Mouse (Mus musculus) frontal cortex, postnatal 10 days (tissue): ENCODE measurements at regions not wholly inside any gene's neighbourhood (a gene's known extent, or its start where the extent isn't known, plus 50 kb on each side); places are given as distances from the start of the nearest gene placed in this dataset.
"Not testable (repeated sequence)": the region's sequence is repeated elsewhere in the genome, so short reads cannot be mapped to it uniquely, and the experiment has no call there.

Source experiments
- DNase-seq, 2 experiments: peaks; one replicate each; pipeline ENCODE4 v3.0.0; 2022; ENCODE audit warnings: low spot score in 2 of 2, mixed read lengths in 1 of 2

DNA sequence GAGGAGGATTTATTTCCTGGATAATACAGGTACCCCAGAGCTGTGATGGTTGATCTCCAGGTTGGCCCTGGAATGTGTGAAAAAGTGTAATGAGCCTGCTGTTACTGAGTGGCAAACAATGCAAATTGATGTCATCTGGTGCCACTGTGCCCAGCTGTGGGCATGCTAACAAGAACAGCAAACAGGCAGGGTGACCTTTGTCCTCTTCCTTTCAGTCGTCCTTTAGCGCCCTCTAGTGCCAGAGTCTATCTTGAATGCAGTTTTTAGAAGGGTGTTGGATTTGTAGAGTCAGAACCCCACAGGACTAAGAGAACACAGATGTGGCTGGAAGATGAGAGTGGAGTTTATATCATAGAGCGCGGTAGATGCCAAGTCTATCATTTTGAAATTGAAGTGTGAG, 164.3 kb downstream of the Sdhaf3 start:
- peak in 1 of 2 experiments; percentile 7 for DNase-seq

GRCm38 (mm10) chr6:7133042-7133441, 177.2 kb downstream of the Sdhaf3 start:
- DNase-seq: no peak

- DNase-seq: no peak
These were observed 178.3 kb downstream of the Sdhaf3 start for GRCm38 (mm10) chr6:7134062-7134461.

GRCm38 (mm10) chr6:7134888-7135287, 179.1 kb downstream of the Sdhaf3 start:
- DNase-seq: no peak

- no peak for DNase-seq
These were observed 225.9 kb downstream of the Sdhaf3 start for GRCm38 (mm10) chr6:7181711-7182110.

GRCm38 (mm10) chr6:7199046-7199599, 243.3 kb downstream of the Sdhaf3 start:
- DNase-seq: no peak

DNA sequence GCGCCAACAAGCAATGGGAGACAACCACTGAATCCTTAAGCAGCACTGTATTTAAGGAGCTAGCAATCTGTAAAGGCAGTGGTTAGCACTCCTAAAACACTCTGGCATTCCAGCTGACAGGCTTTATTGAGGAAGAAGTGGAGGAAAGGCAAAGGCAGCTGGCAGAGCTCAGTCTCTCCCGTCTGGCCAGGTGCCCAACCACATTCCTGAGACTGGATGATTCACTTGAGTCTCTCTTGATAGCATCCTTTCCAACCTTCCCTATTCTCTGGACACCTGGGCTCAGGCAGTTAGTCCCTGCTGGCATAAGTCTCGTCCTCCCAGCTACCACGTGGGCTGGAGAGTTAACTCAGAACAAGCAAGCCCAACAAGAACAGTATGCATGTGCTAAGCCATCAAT, 260.1 kb downstream of the Sdhaf3 start:
- no peak for DNase-seq

- no peak for DNase-seq
These were observed 296.5 kb downstream of the Sdhaf3 start for GRCm38 (mm10) chr6:7252286-7252685.

DNA sequence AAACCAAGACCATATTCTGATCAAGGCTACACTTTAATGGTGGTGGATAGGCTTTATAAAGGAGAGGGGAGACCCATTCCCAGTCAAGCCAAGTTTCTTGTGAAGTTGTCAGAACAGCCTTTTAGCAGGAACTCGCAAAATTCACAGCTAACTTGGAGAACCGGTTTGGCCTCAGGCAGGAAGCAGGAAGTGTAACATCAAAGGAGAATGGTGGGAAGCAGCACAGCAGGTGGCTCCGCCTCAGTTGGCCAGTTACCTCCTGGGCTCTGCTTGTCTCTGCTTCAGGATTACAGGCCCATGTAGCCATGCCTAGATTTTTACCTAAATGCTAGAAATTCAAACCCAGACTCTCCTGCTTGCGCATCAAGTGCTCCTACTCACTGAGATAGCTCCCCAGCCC, 277.2 kb upstream of the Tac1 start:
- no peak for DNase-seq

DNA sequence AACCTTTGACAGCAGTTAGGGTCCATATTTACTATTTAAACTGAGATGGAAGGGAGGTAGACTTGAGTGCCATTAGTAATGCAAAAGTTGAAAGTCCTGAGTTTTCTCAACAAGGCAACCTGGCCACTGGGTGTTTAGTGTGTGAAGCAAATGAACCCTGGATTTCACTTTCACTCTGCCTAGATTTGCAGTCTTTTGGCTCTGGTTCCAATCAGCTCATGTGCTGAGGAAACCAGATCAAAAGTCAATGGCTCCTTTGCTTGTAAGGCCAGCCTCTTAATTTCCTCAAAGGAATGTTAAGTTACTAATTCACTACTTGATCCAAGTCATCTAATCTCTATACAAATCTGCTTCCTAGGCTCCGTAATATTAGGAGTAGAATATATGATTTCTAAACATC, 247.7 kb upstream of the Tac1 start:
- DNase-seq: no peak

- DNase-seq: no peak
These were observed 241.2 kb upstream of the Tac1 start for GRCm38 (mm10) chr6:7313496-7313895.

DNA sequence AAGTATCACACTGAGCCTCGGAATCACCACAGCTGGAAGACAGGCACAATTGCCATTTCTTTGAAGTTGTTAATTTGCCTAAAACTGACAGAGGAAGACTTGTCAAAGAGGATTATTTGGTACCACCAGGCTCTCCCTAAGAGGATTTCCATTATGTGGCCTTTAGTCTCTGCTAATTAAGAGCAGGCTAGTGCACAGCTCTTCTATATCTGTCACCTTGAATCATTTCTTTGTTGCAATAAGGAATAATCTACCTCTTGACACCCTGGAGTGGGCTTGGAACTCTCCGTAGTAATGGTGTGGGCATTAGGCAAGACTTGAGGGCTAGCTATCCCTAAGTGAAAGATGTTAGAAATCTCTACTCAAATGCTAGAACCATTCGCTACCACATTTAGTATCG, 227.7 kb upstream of the Tac1 start:
- DNase-seq: no peak

- DNase-seq: no peak
These were observed 198.0 kb upstream of the Tac1 start for GRCm38 (mm10) chr6:7356634-7357033.

DNA sequence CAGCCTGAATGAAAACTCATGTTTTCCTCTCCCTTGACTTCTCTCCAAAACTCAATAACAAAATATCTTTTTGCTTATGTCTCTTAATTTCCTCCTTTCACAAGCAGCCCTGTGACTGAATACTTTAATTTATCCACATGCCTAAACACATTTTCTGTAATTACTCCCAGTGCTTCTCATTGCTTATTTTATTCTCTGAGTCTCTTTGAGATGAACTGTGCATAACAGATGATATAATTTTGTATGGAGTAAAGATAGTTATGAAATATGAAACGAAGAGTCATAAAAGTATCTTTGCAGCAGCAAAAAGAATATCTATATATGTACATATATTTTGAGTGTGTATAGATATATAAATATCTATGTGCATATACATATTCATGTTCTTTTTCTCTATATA, 187.5 kb upstream of the Tac1 start:
- no peak for DNase-seq

DNA sequence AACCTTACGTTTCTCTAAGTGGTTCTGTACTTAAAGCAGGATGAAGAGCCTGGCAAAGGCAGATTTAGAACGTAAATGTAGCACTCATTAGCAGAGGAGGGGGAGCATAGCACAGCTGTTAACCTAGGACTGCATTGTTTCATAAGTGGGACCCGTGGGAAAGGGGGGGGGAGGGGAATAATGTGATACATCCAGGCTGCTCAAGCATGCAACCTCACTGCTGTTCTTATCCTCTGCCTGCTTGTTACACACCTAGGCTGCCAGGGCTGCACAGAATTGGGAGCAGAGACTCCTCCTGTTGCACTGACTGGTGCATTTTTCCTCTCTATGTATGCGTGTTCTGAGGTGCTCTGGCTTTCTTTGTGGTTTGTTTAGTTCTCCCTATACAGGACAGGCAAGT, 180.1 kb upstream of the Tac1 start:
- DNase-seq: no peak

- no peak for DNase-seq
These were observed 178.8 kb upstream of the Tac1 start for GRCm38 (mm10) chr6:7375851-7376250.

DNA sequence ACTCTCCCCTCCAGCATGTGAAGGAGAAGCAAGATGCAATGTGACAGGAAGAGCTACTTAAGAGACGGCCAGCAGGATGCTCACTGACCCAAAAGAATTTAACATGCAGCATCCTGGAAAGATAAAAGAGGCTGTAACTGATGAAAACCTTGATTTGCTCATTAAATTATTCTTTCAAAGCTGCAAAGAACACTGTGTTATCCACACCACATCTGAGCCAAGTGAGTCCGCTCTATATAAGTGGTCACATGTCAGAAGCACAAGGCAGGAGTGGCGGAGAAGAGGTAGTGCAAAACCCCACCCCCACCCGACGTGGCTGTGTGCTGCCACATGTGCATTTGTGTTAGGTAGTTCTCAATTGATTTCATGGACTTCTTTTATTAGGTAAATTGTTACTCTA, 176.0 kb upstream of the Tac1 start:
- no peak for DNase-seq

GRCm38 (mm10) chr6:7424731-7425130, 129.9 kb upstream of the Tac1 start:
- DNase-seq: no peak

DNA sequence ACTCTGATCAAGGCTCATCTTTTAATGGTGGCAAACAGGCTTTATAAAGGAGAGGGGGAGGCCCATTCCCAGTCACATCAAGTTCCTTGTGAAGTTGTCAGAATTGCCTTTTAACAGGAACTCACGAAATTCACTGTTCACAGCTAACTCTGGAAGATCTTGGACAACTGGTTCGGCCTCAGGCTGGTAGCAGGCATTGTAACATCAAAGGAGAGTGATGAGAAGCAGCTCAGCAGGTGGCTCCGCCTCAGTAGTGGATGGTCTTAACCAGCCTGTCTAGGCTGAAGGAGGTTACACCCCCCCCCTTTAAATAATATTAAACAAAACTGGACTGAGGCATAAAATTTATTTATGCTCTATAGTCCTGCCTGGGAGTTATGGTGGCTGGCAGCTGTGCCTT, 113.0 kb upstream of the Tac1 start:
- no peak for DNase-seq

DNA sequence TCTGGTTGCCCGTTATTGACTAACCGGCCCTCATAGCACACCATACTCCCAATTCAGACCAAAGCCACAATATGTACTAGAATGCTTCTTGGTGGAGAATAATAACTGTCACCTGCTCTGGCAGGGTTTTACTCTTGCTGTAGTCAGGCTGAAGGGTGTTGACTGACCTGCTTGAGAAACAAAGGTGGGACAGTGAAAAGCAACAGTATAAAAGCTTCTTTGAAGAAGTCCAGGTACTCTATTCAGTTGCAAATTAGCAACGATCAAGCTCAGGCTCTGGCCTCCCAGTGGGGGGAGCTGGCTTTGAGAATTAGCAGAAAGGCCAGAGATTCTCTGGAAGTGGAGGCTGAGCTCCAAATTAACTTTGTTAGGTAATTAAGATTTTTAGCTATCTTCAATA, 112.4 kb upstream of the Tac1 start:
- not testable (repeated sequence) for DNase-seq

GRCm38 (mm10) chr6:7455881-7456280, 98.8 kb upstream of the Tac1 start:
- no peak for DNase-seq

GRCm38 (mm10) chr6:7463896-7464295, 90.8 kb upstream of the Tac1 start:
- DNase-seq: peak in 1 of 2 experiments; percentile 8

- no peak for DNase-seq
These were observed 90.3 kb upstream of the Tac1 start for GRCm38 (mm10) chr6:7464346-7464745.

DNA sequence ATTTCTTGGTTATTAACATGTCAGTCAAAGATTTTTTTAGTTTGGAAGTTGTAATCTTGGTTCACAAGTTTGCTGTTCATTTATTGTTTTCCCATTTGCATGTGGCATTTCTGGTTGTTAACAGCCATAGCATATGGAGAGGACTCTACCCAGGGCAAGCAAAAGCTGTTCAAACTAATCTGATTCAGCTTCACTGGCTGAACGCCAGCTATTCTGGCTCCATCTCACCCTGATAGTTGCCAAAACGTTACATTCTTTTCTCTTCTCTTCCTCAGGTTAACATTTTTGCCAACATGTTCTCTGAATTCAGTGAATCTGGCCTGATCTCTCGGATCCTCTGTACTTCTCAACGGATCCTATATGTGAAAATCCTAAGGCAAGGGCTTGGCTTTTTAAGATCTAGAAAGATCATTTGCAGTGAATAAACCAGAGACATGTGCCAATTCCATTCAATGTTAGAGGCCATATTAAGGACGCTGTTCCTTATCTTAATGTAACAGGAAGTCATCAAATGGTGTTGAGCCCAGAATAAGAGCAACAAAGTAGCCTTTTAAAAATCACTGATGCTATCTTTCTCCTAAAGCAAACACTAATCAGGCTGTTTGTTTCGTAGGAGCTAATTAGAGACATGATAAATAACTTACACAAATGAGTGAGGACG, 82.2 kb upstream of the Tac1 start:
- DNase-seq: peak in 1 of 2 experiments; percentile 11
